Mouse (Mus musculus) layer of hippocampus, postnatal 14 days (tissue): Measurements from ENCODE around the gene Duox1. TPM values are rescaled to one million over a fixed set of nuclear protein-coding genes. Genes with fewer than 3 reads are reported as not detected.

ENCODE experiments used
- DNase-seq, 2 experiments: peaks; one replicate each; pipeline ENCODE4 v3.0.0; 2021 to 2022; ENCODE audit warnings: low spot score in 2 of 2, mixed read lengths in 1 of 2
- total RNA-seq, 2 experiments: library from RNA; stranded (reverse); gene quantifications; 2 replicates each; pipeline ENCODE4 v1.2.3; 2021

Gene Duox1
- total RNA-seq, 2 experiments from 2014 or later, result not detected

- DNase-seq, result no peak
Observed at GRCm38 (mm10) chr2:122354191-122354929, 38.9 kb downstream of the Duox1 start.

GRCm38 (mm10) chr2:122355389-122355788, 39.9 kb downstream of the Duox1 start:
- DNase-seq, result no peak

- DNase-seq, result no peak
Observed at GRCm38 (mm10) chr2:122356187-122356586, 40.7 kb downstream of the Duox1 start.

- DNase-seq, result no peak
Observed at GRCm38 (mm10) chr2:122360310-122360709, 44.8 kb downstream of the Duox1 start.

GRCm38 (mm10) chr2:122361181-122361580, 45.7 kb downstream of the Duox1 start:
- DNase-seq, result no peak

- DNase-seq, result no peak
Observed at GRCm38 (mm10) chr2:122361868-122362621, 46.6 kb downstream of the Duox1 start.

- DNase-seq, result no peak
Observed at GRCm38 (mm10) chr2:122362622-122363523, 47.4 kb downstream of the Duox1 start.

- no peak for DNase-seq
Observed at GRCm38 (mm10) chr2:122364352-122364944, 49.0 kb downstream of the Duox1 start.

- no peak for DNase-seq
Observed at GRCm38 (mm10) chr2:122365244-122365866, 49.9 kb downstream of the Duox1 start.

- DNase-seq, result peak in 1 of 2 experiments; percentile 66
Observed at GRCm38 (mm10) chr2:122366039-122366438, 50.6 kb downstream of the Duox1 start.

GRCm38 (mm10) chr2:122366706-122367105, 51.2 kb downstream of the Duox1 start:
- DNase-seq, result no peak

- DNase-seq, result no peak
Observed at GRCm38 (mm10) chr2:122367181-122367580, 51.7 kb downstream of the Duox1 start.

GRCm38 (mm10) chr2:122367701-122368080, 52.2 kb downstream of the Duox1 start:
- DNase-seq, result no peak

GRCm38 (mm10) chr2:122368081-122368971, 52.9 kb downstream of the Duox1 start:
- DNase-seq, result no peak

GRCm38 (mm10) chr2:122368995-122369739, 53.7 kb downstream of the Duox1 start, which contains the start of gene Shf:
TSS of gene Shf (minus strand) at chr2:122369162.
- DNase-seq, result peak; percentile 81 to 89

- no peak for DNase-seq
Observed at GRCm38 (mm10) chr2:122370101-122370750, 54.8 kb downstream of the Duox1 start.

- DNase-seq, result no peak
Observed at GRCm38 (mm10) chr2:122372067-122372466, 56.6 kb downstream of the Duox1 start.

- no peak for DNase-seq
Observed at GRCm38 (mm10) chr2:122372541-122372940, 57.1 kb downstream of the Duox1 start.
